Mouse (Mus musculus): Measurements from ENCODE around the gene Fam43a. TPM values are rescaled to one million over a fixed set of nuclear protein-coding genes. Genes with fewer than 3 reads are reported as not detected.

The Fam43a gene
- total RNA-seq (2012; rRNA removed) (82.2 and 106 TPM in 2 replicates), total RNA-seq (2014; rRNA removed) (77.1 and 82.1 TPM in 2 replicates), polyA plus RNA-seq (2012; ENCODE audit: insufficient read length, low read depth) (106 and 121 TPM in 2 replicates)

DNA sequence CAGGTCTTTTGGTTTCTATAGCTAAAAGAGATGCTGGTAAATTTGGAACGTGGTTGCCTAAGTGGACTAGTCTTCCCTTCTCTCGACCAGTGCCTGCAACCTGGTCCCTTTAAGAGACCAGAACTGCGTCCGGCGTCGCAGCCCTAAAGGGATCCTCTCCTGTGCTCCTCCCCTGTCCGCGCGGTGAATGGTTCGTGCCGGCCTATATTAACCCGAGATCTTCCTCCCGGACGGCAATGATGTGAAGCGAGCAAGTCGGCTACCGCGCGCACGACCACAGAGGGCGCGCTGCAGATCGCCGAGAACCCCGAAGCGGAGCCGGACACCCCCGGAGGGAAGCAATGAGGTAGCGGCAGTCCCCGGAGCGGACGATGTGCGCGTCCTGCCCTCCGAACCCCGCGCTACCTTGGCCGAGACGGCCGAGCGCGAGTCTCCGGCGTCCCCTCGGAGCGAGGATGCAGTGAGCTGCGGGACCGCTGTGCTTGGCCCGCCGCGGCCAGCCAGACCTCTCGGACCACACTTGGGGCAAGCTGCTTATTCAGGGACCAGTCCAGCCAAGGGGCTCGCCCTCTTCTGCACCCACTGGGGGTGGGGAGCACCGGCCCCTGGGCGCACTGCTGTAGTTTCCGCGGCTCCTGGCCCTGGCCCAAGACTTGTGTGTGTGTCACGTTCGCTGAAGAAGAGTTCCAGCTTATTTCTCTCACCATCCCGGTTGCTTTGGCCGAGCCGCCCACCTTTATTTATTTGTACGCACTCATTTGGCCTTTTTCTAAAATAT lies at the start of gene Fam43a:
Gene Fam43a, plus strand, starts transcription at position 233 of the 778 bp plus-strand sequence.
- Histone ChIP-seq H3K9ac (ENCODE audit: insufficient read depth, low read depth) (peak within 1 kb of the TSS; percentile 83), H3K79me2 (replicated peaks; ENCODE audit: control insufficient read depth, extremely low read depth, insufficient read depth, poor library complexity, severe bottlenecking) (peaks cover 40% of the 10 kb centered on the region), H3K4me3 (replicated peaks in 1 of 3; ENCODE audit: low read depth in 2 of 3, low read length in 2 of 3, poor library complexity in 1 of 3) (peak within 1 kb of the TSS; percentile 70 to 96 (median 74)), H3K27ac (ENCODE audit: insufficient read depth, low read depth) (peak within 1 kb of the TSS; percentile 91), H3K27me3 (replicated peaks) (no peaks in the 10 kb centered on the region), H3K4me2 (ENCODE audit: insufficient read depth, low read depth, poor library complexity, severe bottlenecking) (peak within 1 kb of the TSS; percentile 77), H3K9me3 (replicated peaks; ENCODE audit: low read length) (no peaks in the 10 kb centered on the region), H3K36me3 (replicated peaks in 1 of 2; ENCODE audit: control insufficient read depth in 1 of 2, insufficient read depth in 1 of 2, low read length in 1 of 2) (peaks cover 14 to 32% of the 10 kb centered on the region in 2 experiments), H3K4me1 (ENCODE audit: control insufficient read depth in 1 of 2, insufficient read depth in 2 of 2) (peaks cover 16 to 44% of the 10 kb centered on the region in 2 experiments)
- in situ Hi-C loops (cut with MboI; ENCODE audit: low pct_ligation_motif_present, low pct_unique_long_range_greater_than_20kb, low sequenced_read_pairs) = loop anchor here (5.0 to 10.0 kb wide), 6 partner anchors 38 to 755 kb away; no protein-coding TSS in a partner anchor
- dilution Hi-C loops (cut with MboI; ENCODE audit: extremely low pct_ligation_motif_present, extremely low pct_unique_long_range_greater_than_20kb, low sequenced_read_pairs) = no loop called here
- DNase-seq (ENCODE audit: extremely low read depth) = peak; percentile 98
- TF ChIP-seq POLR2AphosphoS2 (IDR thresholded peaks at IDR 0.05; ENCODE audit: low read depth, low read length) (peak; percentile 99), HCFC1 (IDR thresholded peaks at IDR 0.05; ENCODE audit: low read depth, low read length) (peak; percentile 70), ZMIZ1 (IDR thresholded peaks at IDR 0.05; ENCODE audit: low read depth, low read length) (peak; percentile 100), MAFK (IDR thresholded peaks at IDR 0.05; ENCODE audit: insufficient replicate concordance, low read length) (0 out of 2 replicates have a peak, but pooled peaks have one; percentile 14), E2F4 (IDR thresholded peaks at IDR 0.05; ENCODE audit: insufficient replicate concordance, low read depth, low read length) (0 out of 2 replicates have a peak, but pooled peaks have one; percentile 3), MEF2A (IDR thresholded peaks at IDR 0.05; ENCODE audit: borderline replicate concordance, low read depth, low read length) (peak; percentile 83), ELF1 (IDR thresholded peaks at IDR 0.05; ENCODE audit: low read depth, low read length) (peak; percentile 74), SIN3A (IDR thresholded peaks at IDR 0.05; ENCODE audit: low read length) (peak; percentile 91), USF2 (conservative IDR thresholded peaks at IDR 0.05; ENCODE audit: low read depth, low read length) (no peak), CHD1 (IDR thresholded peaks at IDR 0.05; ENCODE audit: low read depth, low read length) (peak; percentile 94; the same call in 1 of the 2 replicates), ZNF384 (IDR thresholded peaks at IDR 0.05; ENCODE audit: low read depth, low read length) (peak; percentile 22; the same call in 1 of the 2 replicates), CHD2 (IDR thresholded peaks at IDR 0.05; ENCODE audit: low read length) (no peak; the same call in 1 of the 2 replicates), KAT2A (IDR thresholded peaks at IDR 0.05; ENCODE audit: insufficient replicate concordance, low read length) (peak; percentile 67; the same call in 1 of the 2 replicates), RCOR1 (conservative IDR thresholded peaks at IDR 0.05; ENCODE audit: low read depth, low read length) (peak; percentile 76; the same call in 1 of the 2 replicates), TBP (conservative IDR thresholded peaks at IDR 0.05; ENCODE audit: low read depth, low read length) (peak; percentile 98), JUND (conservative IDR thresholded peaks at IDR 0.05; ENCODE audit: low read depth, low read length) (no peak), NELFE (IDR thresholded peaks at IDR 0.05; ENCODE audit: low read depth, low read length) (peak; percentile 100), MYC (IDR thresholded peaks at IDR 0.05; ENCODE audit: low read depth, low read length) (peak; percentile 78; the same call in 1 of the 2 replicates), ETS1 (conservative IDR thresholded peaks at IDR 0.05; ENCODE audit: low read depth, low read length) (0 out of 2 replicates have a peak, but pooled peaks have one; percentile 53), JUN (IDR thresholded peaks at IDR 0.05; ENCODE audit: insufficient read depth, low read depth, low read length) (no peak), ZKSCAN1 (IDR thresholded peaks at IDR 0.05; ENCODE audit: borderline replicate concordance, low read depth, low read length) (no peak), NRF1 (IDR thresholded peaks at IDR 0.05; ENCODE audit: low read depth, low read length) (peak; percentile 56), USF1 (IDR thresholded peaks at IDR 0.05; ENCODE audit: low read depth, low read length) (no peak), BHLHE40 (IDR thresholded peaks at IDR 0.05; ENCODE audit: low read depth, low read length) (peak; percentile 60), RAD21 (IDR thresholded peaks at IDR 0.05; ENCODE audit: low read depth, low read length) (peak; percentile 48), CTCF (conservative IDR thresholded peaks at IDR 0.05 in 1 of 2, IDR thresholded peaks at IDR 0.05 in 1 of 2; ENCODE audit: low read depth in 2 of 2, low read length in 2 of 2) (peak in 1 of 2 experiments; percentile 66; a peak in 2 of 4 replicates), UBTF (IDR thresholded peaks at IDR 0.05; ENCODE audit: low read depth, low read length) (peak; percentile 100), MAZ (IDR thresholded peaks at IDR 0.05; ENCODE audit: low read depth, low read length) (no peak), GABPA (IDR thresholded peaks at IDR 0.05; ENCODE audit: insufficient replicate concordance, low read depth, low read length) (no peak), MAX (IDR thresholded peaks at IDR 0.05; ENCODE audit: low read length) (peak; percentile 76; the same call in 1 of the 2 replicates), TCF12 (IDR thresholded peaks at IDR 0.05; ENCODE audit: low read depth, low read length) (peak; percentile 99), ZC3H11A (IDR thresholded peaks at IDR 0.05; ENCODE audit: low read depth, low read length) (no peak), MXI1 (IDR thresholded peaks at IDR 0.05; ENCODE audit: low read depth, low read length) (peak; percentile 52), SMC3 (IDR thresholded peaks at IDR 0.05; ENCODE audit: low read depth, low read length) (peak; percentile 73), EP300 (IDR thresholded peaks at IDR 0.05; ENCODE audit: low read length) (no peak; the same call in 1 of the 2 replicates), PAX5 (IDR thresholded peaks at IDR 0.05; ENCODE audit: low read length) (no peak), IRF4 (IDR thresholded peaks at IDR 0.05; ENCODE audit: low read depth, low read length) (peak; percentile 75)

All from CH12.LX (cell line).